Mouse (Mus musculus) heart, adult 2 months (tissue): ENCODE measurements around the gene Nmnat2. TPM values are rescaled to one million over a fixed set of nuclear protein-coding genes. Genes with fewer than 3 reads are reported as not detected.

Source experiments
- DNase-seq, 2 experiments: peaks; one replicate each; pipeline ENCODE4 v3.0.0; 2021
- H3K27ac ChIP-seq: fragments of 200-600 bp; 2 replicates; pipeline ENCODE4 v1.8.1; 2022
- H3K27me3 ChIP-seq: fragments of 200-500 bp; 2 replicates; pipeline ENCODE4 v1.6.1; 2012; ENCODE audit warnings: mild to moderate bottlenecking, low read length, inconsistent platforms, mixed read lengths; ENCODE audit not compliant: control insufficient read depth, insufficient read depth
- H3K36me3 ChIP-seq: fragments of 200-500 bp; 2 replicates; pipeline ENCODE4 v1.6.1; 2012; ENCODE audit warnings: low read length, inconsistent platforms; ENCODE audit not compliant: control insufficient read depth, insufficient read depth
- H3K4me1 ChIP-seq: fragments of 200-500 bp; 2 replicates; pipeline ENCODE4 v1.6.1; 2011; ENCODE audit warnings: low read length; ENCODE audit not compliant: control insufficient read depth, insufficient read depth
- H3K4me3 ChIP-seq: fragments of 200-600 bp; 2 replicates; pipeline ENCODE4 v1.8.1; 2022
- H3K79me2 ChIP-seq: fragments of 200-500 bp; replicated peaks from 2 replicates; pipeline ENCODE4 v1.6.1; 2012; ENCODE audit warnings: mild to moderate bottlenecking, inconsistent platforms, low read length, moderate library complexity, mixed read lengths; ENCODE audit not compliant: control insufficient read depth, insufficient read depth
- H3K9ac ChIP-seq: fragments of 200-500 bp; 2 replicates; pipeline ENCODE4 v1.6.1; 2012; ENCODE audit warnings: low read depth, mild to moderate bottlenecking, control low read depth, inconsistent platforms, low read length, mixed read lengths
- CTCF ChIP-seq: fragments of 200-600 bp; IDR thresholded peaks from 2 replicates; pipeline ENCODE4 v1.8.1; 2022; ENCODE audit warnings: antibody characterized with exemption, mild to moderate bottlenecking, moderate library complexity
- EP300 ChIP-seq: fragments of 200-500 bp; IDR thresholded peaks from 2 replicates; pipeline ENCODE4 v1.6.1; 2011; ENCODE audit warnings: low read depth, low read length, control low read depth; ENCODE audit not compliant: insufficient read depth
- POLR2A ChIP-seq: fragments of 200-500 bp; IDR thresholded peaks from 2 replicates; pipeline ENCODE4 v1.6.1; 2011; ENCODE audit warnings: mild to moderate bottlenecking, low read depth, low read length, control low read depth; ENCODE audit not compliant: insufficient read depth
- WGBS: fragments of 180-500 bp; shearing (Covaris S2); methylation state at CpG from one replicate; pipeline ENCODE4 v1.1.7; 2018; 5-methylcytosine and 5-hydroxymethylcytosine counted together
- intact Hi-C: fragments of 180-260 bp; cut with DNase I; formaldehyde crosslinking; loops from one replicate; pipeline ENCODE4 v1.15.1; 2025
- polyA plus RNA-seq: library from polyadenylated mRNA; depleted of rRNA; stranded (reverse); fragments of >200 nt; gene quantifications from 2 replicates; pipeline ENCODE4 v1.2.3, GENCODE M21; 2012; rRNA removed
- total RNA-seq, 2 experiments: library from RNA; stranded (reverse); gene quantifications; 2 replicates each; pipeline ENCODE4 v1.2.3; 2021

Nmnat2 gene
- total and polyA plus RNA-seq, 3 experiments = 0.29 to 0.89 (median 0.66) TPM

- intact Hi-C loops = no loop called here
- Histone ChIP-seq H3K79me2 (no peaks in the 10 kb centered on the region), H3K27ac (no peak overlapping the region), H3K4me3 (no peak overlapping the region), H3K4me1 (peaks cover 3% of the 10 kb centered on the region), H3K9ac (no peak overlapping the region), H3K27me3 (no peaks in the 10 kb centered on the region), H3K36me3 (no peaks in the 10 kb centered on the region)
- DNase-seq = no peak
- TF ChIP-seq CTCF (no peak), POLR2A (no peak), EP300 (no peak)
- 84% methylated on average over 4 of the region's 4 CpGs for WGBS
Observed at GRCm38 (mm10) chr1:153159137-153159536, 204.3 kb downstream of the Nmnat2 start.

DNA sequence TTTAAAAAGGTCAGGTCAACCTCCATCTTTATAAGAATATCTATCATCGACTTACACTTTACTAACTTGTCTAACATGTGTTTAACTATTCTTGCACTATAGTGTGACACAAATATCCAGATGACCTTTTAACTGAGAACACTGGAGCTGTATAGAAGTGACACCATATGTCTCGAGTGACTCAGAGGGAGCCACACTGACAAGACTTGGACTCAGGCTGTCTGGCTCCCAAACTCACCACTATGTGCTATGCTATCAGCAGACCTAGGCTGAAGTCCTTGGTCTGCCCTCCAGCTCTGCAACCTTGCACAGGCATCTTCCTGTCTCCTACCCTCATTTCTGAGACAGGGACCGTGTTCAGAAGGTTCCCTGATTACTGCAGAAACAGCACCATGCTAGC lies 209.0 kb downstream of the Nmnat2 start:
- H3K27me3 ChIP-seq = no peaks in the 10 kb centered on the region
- no peaks in the 10 kb centered on the region for H3K79me2 ChIP-seq
- no peaks in the 10 kb centered on the region; the same call in 1 of the 2 replicates for H3K4me1 ChIP-seq
- intact Hi-C loops = no loop called here
- DNase-seq = peak in 1 of 2 experiments; percentile 5
- H3K36me3 ChIP-seq = no peaks in the 10 kb centered on the region
- TF ChIP-seq EP300 = no peak
- no peak for TF ChIP-seq POLR2A
- TF ChIP-seq CTCF = no peak
- no peak overlapping the region for H3K27ac ChIP-seq
- 80% methylated on average over 3 of the region's 3 CpGs for WGBS
- H3K4me3 ChIP-seq = no peak overlapping the region
- no peak overlapping the region for H3K9ac ChIP-seq

- TF ChIP-seq CTCF = no peak
- Histone ChIP-seq H3K4me3 (no peak overlapping the region), H3K27me3 (no peaks in the 10 kb centered on the region), H3K79me2 (no peaks in the 10 kb centered on the region), H3K4me1 (no peaks in the 10 kb centered on the region), H3K9ac (no peak overlapping the region), H3K27ac (no peak overlapping the region), H3K36me3 (no peaks in the 10 kb centered on the region)
- intact Hi-C loops = no loop called here
- DNase-seq = peak in 1 of 2 experiments; percentile 20
- WGBS = 81% methylated on average over 5 of the region's 5 CpGs
Observed at GRCm38 (mm10) chr1:153168293-153168692, 213.5 kb downstream of the Nmnat2 start.

Other genes with a start within 250 kb of the Nmnat2 start
- gene Apobec4, start 204.4 kb upstream of the Nmnat2 start, total RNA-seq = not detected
- gene Apobec4, start 204.4 kb upstream of the Nmnat2 start, polyA plus RNA-seq = not detected in 2 replicates
- gene Rgl1, start 188.6 kb upstream of the Nmnat2 start, total RNA-seq = 10 to 100 TPM; 28.4 to 33.2 TPM
- 14.9 and 22.7 TPM in 2 replicates for gene Rgl1, start 188.6 kb upstream of the Nmnat2 start, polyA plus RNA-seq
- 10 to 100 TPM; 26.4 to 27.7 TPM for gene Arpc5, start 188.5 kb upstream of the Nmnat2 start, total RNA-seq
- 23.6 and 32.9 TPM in 2 replicates for gene Arpc5, start 188.5 kb upstream of the Nmnat2 start, polyA plus RNA-seq
- gene Ncf2, start 154.8 kb upstream of the Nmnat2 start, total RNA-seq = 1 to 10 TPM; 3.3 to 4.0 TPM
- 3.0 and 3.2 TPM in 2 replicates for gene Ncf2, start 154.8 kb upstream of the Nmnat2 start, polyA plus RNA-seq
- 10 to 100 TPM; 39.3 TPM for gene Smg7, start 52.3 kb upstream of the Nmnat2 start, total RNA-seq
- gene Smg7, start 52.3 kb upstream of the Nmnat2 start, polyA plus RNA-seq = 36.0 and 37.3 TPM in 2 replicates
- 10 to 100 TPM in 1 of 2 experiments, 1 to 10 TPM in 1; 9.3 to 11.8 TPM for gene Lamc2, start 231.5 kb downstream of the Nmnat2 start, total RNA-seq
- 1.6 and 2.5 TPM in 2 replicates for gene Lamc2, start 231.5 kb downstream of the Nmnat2 start, polyA plus RNA-seq